Mouse (Mus musculus) leukemia stem cell, adult 10-12 weeks (primary cell): ENCODE results near the gene Esp38. TPM values are rescaled to one million over a fixed set of nuclear protein-coding genes. Genes with fewer than 3 reads are reported as not detected.

Source experiments
- polyA plus RNA-seq: library from polyadenylated mRNA; stranded (reverse); fragments of >175 nt; gene quantifications from 2 replicates; pipeline ENCODE4 v1.2.3, GENCODE M21; 2012; ENCODE audit warnings: low replicate concordance

Gene Esp38
- polyA plus RNA-seq = not detected in 2 replicates

DNA sequence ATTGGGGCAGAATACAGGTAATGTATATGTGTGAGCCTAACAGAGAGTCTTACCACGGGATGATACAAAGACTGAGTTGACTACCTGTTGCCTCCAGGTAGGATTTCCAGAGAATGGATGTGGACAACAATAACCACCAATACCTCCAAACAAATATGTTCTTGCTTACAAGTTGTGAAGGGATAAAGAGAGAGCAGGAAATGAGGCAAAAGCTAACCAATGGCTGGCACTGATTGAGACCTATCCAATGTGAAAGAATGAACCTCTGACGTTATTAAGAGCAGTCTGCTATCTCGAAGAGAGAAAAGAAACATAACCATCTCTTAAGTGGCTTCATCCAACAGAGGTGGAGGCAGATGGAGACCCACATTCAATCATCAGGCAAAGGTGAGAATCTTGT lies at the start of gene Esp38:
Esp38 (plus strand) TSS at position 301 of the 400 bp plus-strand sequence.

Other genes with a start within 250 kb of the Esp38 start
- not detected in 2 replicates for gene AC192777.2, start 144.9 kb downstream of the Esp38 start, polyA plus RNA-seq